Mouse (Mus musculus): ENCODE measurements around the gene Mefv.
A peak's percentile ranks its signal among the peaks of the same experiment; 100 is the strongest.
"Not testable (repeated sequence)": the region's sequence is repeated elsewhere in the genome, so short reads cannot be mapped to it uniquely, and the experiment has no call there.

The Mefv gene

DNA sequence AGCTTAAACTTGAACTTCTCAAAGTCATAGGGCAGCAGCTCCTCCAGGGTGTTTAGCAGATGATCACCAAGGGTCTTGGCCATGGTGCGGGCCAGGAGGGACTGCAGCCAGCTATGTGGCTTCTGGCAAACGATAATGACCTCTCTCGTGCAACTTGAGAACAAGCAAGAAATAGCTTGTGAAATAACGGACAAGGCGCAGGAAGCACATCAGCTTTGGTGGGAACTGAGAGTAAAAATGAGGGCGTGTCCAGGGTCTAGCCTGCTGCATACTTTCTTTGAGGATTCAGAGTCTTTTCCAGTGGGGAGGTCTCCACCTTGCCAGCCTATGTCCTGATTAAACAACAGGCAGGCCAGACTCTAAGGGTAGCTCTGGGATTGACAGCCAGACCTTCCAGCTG is at the start of gene Mefv:
TSS of gene Mefv (minus strand) at position 118 of the 400 bp plus-strand sequence.
- no peak for DNase-seq (ENCODE audit: low spot score)

DNA sequence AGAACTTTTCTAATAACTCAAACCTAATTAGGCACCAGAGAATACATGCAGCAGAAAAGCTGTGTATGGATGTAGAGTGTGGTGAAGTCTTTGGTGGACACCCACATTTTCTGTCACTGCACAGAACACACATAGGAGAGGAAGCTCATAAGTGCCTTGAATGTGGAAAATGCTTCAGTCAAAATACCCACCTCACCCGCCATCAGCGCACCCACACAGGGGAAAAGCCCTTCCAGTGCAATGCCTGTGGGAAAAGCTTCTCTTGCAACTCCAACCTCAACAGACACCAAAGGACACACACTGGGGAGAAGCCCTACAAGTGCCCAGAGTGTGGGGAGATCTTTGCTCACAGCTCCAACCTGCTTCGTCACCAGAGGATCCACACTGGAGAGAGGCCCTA is 31.1 kb upstream of the Mefv start:
- DNase-seq (ENCODE audit: low spot score): no peak

- no peak for DNase-seq (ENCODE audit: low spot score)
These were observed 27.8 kb upstream of the Mefv start for GRCm38 (mm10) chr16:3745656-3746055.

DNA sequence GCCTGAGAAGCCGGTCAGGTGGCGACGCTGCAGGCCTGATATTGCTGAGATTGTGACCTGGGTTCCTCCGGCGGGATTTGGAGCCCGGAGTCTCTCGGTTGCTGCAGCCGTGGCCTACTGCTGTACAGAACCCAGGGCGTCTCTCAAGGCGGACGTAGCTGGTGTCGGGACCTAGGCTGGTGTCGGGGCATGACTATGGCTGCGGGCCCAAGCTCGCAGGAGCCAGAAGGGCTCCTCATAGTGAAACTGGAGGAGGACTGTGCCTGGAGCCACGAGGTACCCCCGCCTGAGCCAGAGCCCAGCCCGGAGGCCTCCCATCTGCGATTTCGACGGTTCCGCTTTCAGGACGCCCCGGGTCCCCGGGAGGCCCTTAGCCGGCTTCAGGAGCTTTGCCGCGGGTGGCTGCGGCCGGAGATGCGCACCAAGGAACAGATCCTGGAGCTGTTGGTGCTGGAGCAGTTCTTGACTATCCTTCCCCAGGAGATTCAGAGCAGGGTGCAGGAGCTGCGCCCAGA is 26.3 kb upstream of the Mefv start:
- DNase-seq (ENCODE audit: low spot score): peak; percentile 31

DNA sequence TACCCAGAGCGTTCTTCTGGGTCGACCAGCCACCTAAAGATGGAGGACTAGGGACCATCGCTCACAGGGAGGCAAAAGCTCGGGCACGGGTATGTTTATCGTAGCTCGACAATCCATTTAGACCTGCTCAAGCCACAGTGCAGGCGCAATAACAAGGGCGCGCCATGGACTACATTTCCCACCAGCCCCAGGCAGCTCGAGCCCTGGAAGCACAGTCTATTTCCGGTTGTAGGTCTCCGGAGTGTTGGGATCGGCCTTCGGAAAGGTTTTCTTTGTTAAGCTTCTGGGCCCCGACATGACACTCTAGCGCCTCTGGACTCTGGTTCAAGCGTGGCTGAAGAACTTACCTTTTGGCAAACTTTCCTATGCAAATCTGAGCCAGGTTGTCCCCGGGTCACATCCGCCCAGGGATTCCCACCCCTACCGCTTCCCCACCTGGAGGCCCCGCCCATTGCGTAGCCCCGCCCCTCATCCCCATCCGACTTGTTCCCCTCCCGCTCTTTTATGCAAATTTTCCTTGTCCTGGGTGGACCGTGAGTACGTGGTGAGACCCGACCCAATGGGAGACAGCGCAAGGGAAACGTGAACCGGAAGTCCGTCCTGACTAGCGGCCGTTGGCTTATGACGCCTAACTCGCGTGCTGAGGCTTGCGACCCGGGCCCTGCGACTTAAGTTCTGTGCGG is 25.7 kb upstream of the Mefv start, which contains the start of gene Zfp263:
TSS of gene Zfp263 (plus strand) at position 591 of the 683 bp plus-strand sequence.
- DNase-seq (ENCODE audit: low spot score): peak; percentile 74

DNA sequence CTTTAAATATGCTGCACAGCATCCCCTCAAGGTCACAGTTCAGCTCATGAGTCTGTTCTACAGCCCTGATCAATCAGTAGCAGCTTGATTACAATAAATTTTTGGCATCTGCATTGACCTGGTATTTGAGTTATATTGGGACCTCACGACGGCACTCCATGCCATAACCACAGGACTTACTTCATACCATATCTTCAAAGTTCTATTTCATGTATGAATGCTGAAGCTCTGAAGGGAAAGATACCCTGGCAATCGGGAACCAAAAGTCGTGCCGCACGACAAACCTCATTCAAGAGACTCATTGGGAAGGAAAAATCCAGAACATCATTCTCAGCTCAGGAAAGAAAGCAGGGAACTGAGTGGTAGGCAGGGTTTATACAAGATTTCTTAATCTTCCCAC is 24.6 kb upstream of the Mefv start:
- DNase-seq (ENCODE audit: low spot score): no peak

DNA sequence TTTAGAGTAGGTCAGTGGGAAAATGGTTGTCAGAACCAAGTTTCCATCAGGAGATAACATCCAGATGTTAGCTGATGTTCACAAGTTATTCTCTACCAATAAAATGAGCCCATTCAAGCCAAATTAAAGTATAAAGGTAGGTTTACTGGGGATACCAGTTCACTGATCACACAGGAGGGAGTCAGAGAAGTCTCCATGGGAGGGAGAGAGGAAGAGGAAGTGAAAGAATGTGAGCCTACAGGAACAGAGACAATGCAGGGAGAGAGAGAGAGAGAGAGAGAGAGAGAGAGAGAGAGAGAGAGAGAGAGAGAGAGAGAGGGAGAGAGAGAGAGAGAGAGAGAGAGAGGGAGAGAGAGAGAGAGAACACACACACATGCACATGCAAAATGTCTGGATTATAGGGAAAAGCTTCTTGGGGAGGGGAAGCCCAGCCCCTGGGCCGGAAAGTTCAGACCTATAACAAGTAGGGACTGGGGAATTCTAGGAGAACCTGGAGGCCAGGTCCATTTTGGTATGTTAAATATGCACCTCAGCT is 15.4 kb upstream of the Mefv start:
- no peak for DNase-seq (ENCODE audit: low spot score)

DNA sequence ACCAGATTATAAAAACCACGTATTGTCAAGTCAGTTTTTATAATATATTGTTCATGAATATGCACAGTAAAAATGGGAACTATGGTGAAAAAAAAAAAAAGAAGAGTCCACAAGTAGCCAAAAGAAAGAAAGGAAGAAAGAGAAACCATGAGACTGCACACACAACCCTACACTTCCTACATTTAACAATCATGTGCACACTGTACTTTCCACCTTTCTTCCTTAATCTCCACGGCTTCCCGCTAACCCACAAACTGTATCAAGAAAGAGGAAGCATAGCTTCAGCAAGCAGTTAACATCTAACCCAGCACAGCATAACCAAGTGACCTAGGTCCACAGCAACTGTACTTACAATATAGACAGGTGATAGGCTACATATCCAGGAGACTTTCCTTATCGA is 14.7 kb upstream of the Mefv start:
- DNase-seq (ENCODE audit: low spot score): no peak

DNA sequence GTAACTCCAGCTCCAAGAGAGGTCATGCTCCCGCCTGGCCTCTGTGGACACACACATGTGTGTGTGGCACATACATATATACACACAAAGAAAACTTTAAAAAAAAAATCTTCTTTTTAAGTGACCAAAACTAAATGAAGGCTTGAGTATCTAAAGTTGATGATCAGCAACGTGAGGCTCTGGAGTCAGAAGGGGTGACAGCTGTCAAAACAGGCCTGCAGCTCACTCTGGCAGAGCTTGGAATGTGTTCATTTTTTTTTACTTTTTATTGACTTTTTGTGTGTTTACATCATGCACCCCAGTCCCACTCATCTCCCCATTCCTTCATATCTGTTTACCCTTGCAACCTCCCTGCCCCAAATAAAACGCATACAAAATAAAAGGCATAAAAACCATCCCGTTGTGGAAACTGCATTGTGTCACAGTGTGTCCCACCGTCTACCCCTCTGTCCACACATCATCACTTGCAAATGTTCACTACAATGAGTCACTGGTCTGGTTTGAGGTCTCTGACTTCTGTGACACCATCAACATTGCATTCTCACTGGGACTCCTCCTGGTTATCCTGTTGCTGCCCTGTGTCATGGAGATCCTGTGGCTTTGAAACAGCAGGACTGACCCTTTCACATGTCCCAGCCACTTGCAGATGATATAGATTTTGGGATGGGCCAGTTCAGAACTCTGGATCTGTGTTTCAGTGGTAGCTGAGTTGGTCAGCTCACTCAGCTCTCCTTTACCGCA is 10.3 kb upstream of the Mefv start:
- no peak for DNase-seq (ENCODE audit: low spot score)

DNA sequence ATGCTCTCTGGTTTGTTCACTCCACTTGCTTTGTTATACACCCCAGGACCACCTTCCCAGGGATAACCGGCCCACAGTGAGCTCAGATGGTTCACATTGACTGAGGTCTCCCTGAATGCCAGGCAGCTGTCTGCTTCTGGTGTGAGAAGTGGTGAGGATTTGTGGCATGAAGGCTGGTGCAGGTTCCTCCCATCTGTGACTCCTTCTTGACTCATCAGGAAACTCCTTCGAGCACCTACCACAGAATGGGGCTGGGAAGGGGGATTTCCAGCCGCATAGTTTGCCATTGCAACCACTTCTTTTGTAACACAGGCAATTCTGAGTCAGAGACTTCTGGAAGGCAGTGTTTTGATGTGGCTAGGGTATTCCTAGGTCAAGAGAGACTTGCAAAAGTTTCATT is 5.3 kb upstream of the Mefv start:
- no peak for DNase-seq (ENCODE audit: low spot score)

DNA sequence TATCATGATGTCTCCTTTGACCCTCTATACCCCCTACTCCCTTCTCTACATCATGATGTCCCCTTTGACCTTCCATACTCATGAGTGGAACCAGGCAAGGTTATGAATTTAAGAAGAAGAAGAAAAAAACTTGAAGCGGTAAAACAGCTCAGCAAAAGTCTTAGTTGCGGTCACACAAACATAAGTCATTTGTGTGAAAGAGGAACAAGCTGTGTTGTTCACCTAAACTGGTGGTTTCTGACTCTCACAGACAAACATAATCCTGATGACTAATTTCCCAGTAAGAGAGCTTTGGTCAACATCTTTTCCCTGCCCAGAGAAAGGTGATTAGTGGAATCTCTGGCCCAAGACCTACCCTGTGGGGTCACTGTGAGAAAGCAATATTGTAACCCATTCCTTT is 3.2 kb downstream of the Mefv start:
- no peak for DNase-seq (ENCODE audit: low spot score)

- no peak for DNase-seq (ENCODE audit: low spot score)
These were observed 11.2 kb downstream of the Mefv start for GRCm38 (mm10) chr16:3706680-3707079.

GRCm38 (mm10) chr16:3700893-3701292 is 17.0 kb downstream of the Mefv start:
- DNase-seq (ENCODE audit: low spot score): no peak

DNA sequence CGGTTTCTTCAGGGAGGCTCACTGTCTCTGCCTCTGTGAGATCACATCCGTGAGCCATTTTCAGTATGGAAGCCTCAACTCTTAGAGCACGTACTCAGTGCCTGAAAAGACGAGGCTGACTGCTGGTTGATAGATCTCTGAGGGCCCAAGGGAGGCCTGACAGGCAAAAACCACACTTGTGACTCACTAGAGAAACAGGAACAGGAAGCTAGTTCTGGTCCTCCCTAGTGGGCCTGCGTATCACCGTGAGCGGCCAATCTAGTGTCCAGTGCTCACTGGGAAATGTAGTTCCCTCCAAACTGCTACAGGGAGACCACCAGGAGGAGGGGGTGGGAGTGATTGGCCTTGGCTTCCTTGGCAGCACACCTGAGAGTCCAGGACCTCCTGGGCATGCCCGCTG is 18.6 kb downstream of the Mefv start:
- DNase-seq (ENCODE audit: low spot score): no peak

GRCm38 (mm10) chr16:3689608-3690007 is 28.3 kb downstream of the Mefv start:
- DNase-seq (ENCODE audit: low spot score): not testable (repeated sequence)

Measured in ovary, postnatal 14 days (tissue).